Mouse (Mus musculus) MEL (cell line): Measurements from ENCODE around the gene 2700049A03Rik. TPM values are rescaled to one million over a fixed set of nuclear protein-coding genes. Genes with fewer than 3 reads are reported as not detected.

Experiments
- DNase-seq: peaks from one replicate; pipeline ENCODE4 v3.0.0; 2011; ENCODE audit warnings: low read depth, low spot score
- H3K27ac ChIP-seq: 2 replicates; pipeline ENCODE4 v1.5.1; 2012; ENCODE audit warnings: low read depth, mild to moderate bottlenecking, control low read depth, low read length, moderate library complexity; ENCODE audit not compliant: control insufficient read depth
- H3K27me3 ChIP-seq, 2 experiments: fragments of 150-350 bp in 1 of 2; sonication (generic) in 1 of 2; 2 replicates each; pipeline ENCODE4 v1.6.1; 2012; ENCODE audit warnings: low read length in 2 of 2, mild to moderate bottlenecking in 2 of 2, improper control_type of control experiment in 1 of 2, moderate library complexity in 1 of 2; ENCODE audit not compliant: insufficient read depth in 2 of 2, control insufficient read depth in 1 of 2
- H3K36me3 ChIP-seq, 2 experiments: 2 replicates each; pipeline ENCODE4 v1.6.1; 2012 to 2014; ENCODE audit warnings: low read length in 2 of 2, improper control_type of control experiment in 1 of 2, inconsistent platforms in 1 of 2, mild to moderate bottlenecking in 1 of 2; ENCODE audit not compliant: insufficient read depth in 2 of 2, control insufficient read depth in 1 of 2
- H3K4me1 ChIP-seq, 2 experiments: fragments of 150-350 bp in 1 of 2; sonication (generic) in 1 of 2; 2 replicates each; pipeline ENCODE4 v1.6.1; 2012; ENCODE audit warnings: low read length in 2 of 2, improper control_type of control experiment in 1 of 2, mild to moderate bottlenecking in 1 of 2; ENCODE audit not compliant: insufficient read depth in 2 of 2, control insufficient read depth in 1 of 2
- H3K4me3 ChIP-seq, 2 experiments: fragments of 150-350 bp in 1 of 2; sonication (generic) in 1 of 2; 2 replicates each; pipeline ENCODE4 v1.5.1; 2012; ENCODE audit warnings: low read depth in 2 of 2, low read length in 2 of 2, mild to moderate bottlenecking in 2 of 2, moderate library complexity in 2 of 2, control low read depth in 1 of 2, improper control_type of control experiment in 1 of 2; ENCODE audit not compliant: control insufficient read depth in 1 of 2, insufficient read depth in 1 of 2
- H3K79me2 ChIP-seq: 2 replicates; pipeline ENCODE4 v1.6.1; 2012; ENCODE audit warnings: mild to moderate bottlenecking, low read length, moderate library complexity; ENCODE audit not compliant: control insufficient read depth, poor library complexity, insufficient read depth
- H3K9ac ChIP-seq: 2 replicates; pipeline ENCODE4 v1.6.1; 2012; ENCODE audit warnings: low read depth, mild to moderate bottlenecking, control low read depth, low read length, moderate library complexity; ENCODE audit not compliant: control insufficient read depth, poor library complexity, severe bottlenecking
- H3K9me3 ChIP-seq: fragments of 150-350 bp; sonication (generic); replicated peaks from 2 replicates; pipeline ENCODE4 v1.6.1; 2012; ENCODE audit warnings: mild to moderate bottlenecking, low read length, improper control_type of control experiment, moderate library complexity; ENCODE audit not compliant: insufficient read depth
- BHLHE40 ChIP-seq: IDR thresholded peaks from 2 replicates; pipeline ENCODE4 v1.6.1; 2012; ENCODE audit warnings: low read depth, mild to moderate bottlenecking, inconsistent platforms, low read length, improper control_type of control experiment, borderline replicate concordance
- CHD1 ChIP-seq: IDR thresholded peaks from 2 replicates; pipeline ENCODE4 v1.6.1; 2012; ENCODE audit warnings: low read depth, mild to moderate bottlenecking, inconsistent platforms, low read length, improper control_type of control experiment
- CHD2 ChIP-seq: IDR thresholded peaks from 2 replicates; pipeline ENCODE4 v1.6.1; 2011; ENCODE audit warnings: low read length, improper control_type of control experiment
- CTCF ChIP-seq, 3 experiments: IDR thresholded peaks in 2 of 3; conservative IDR thresholded peaks in 1 of 3; 2 replicates each; pipeline ENCODE4 v1.5.1; 2011 to 2012; ENCODE audit warnings: low read length in 3 of 3, low read depth in 2 of 3, mild to moderate bottlenecking in 2 of 3, improper control_type of control experiment in 1 of 3, inconsistent platforms in 1 of 3, mixed read lengths in 1 of 3, moderate library complexity in 1 of 3; ENCODE audit not compliant: control insufficient read depth in 1 of 3, insufficient read depth in 1 of 3, poor library complexity in 1 of 3, severe bottlenecking in 1 of 3
- E2F4 ChIP-seq: IDR thresholded peaks from 2 replicates; pipeline ENCODE4 v1.6.1; 2011; ENCODE audit warnings: low read depth, low read length, improper control_type of control experiment, borderline replicate concordance
- ELF1 ChIP-seq: IDR thresholded peaks from 2 replicates; pipeline ENCODE4 v1.6.1; 2014; ENCODE audit warnings: low read depth, mild to moderate bottlenecking, inconsistent platforms, low read length, improper control_type of control experiment, moderate library complexity
- EP300 ChIP-seq, 2 experiments: IDR thresholded peaks; 2 replicates each; pipeline ENCODE4 v1.6.1; 2011; ENCODE audit warnings: improper control_type of control experiment in 2 of 2, low read length in 2 of 2, low read depth in 1 of 2, mild to moderate bottlenecking in 1 of 2
- GABPA ChIP-seq: IDR thresholded peaks from 2 replicates; pipeline ENCODE4 v1.6.1; 2012; ENCODE audit warnings: low read depth, mild to moderate bottlenecking, inconsistent platforms, low read length, improper control_type of control experiment, moderate library complexity
- HCFC1 ChIP-seq: IDR thresholded peaks from 2 replicates; pipeline ENCODE4 v1.6.1; 2012; ENCODE audit warnings: low read depth, mild to moderate bottlenecking, inconsistent platforms, low read length, improper control_type of control experiment, moderate library complexity
- KAT2A ChIP-seq: conservative IDR thresholded peaks from 2 replicates; pipeline ENCODE4 v1.6.1; 2012; ENCODE audit warnings: low read depth, low read length, improper control_type of control experiment, inconsistent platforms
- MAFK ChIP-seq: IDR thresholded peaks from 2 replicates; pipeline ENCODE4 v1.6.1; 2011; ENCODE audit warnings: low read depth, mild to moderate bottlenecking, low read length, improper control_type of control experiment, borderline replicate concordance
- MAZ ChIP-seq: IDR thresholded peaks from 2 replicates; pipeline ENCODE4 v1.6.1; 2012; ENCODE audit warnings: low read depth, mild to moderate bottlenecking, inconsistent platforms, low read length, improper control_type of control experiment
- MEF2A ChIP-seq: IDR thresholded peaks from 2 replicates; pipeline ENCODE4 v1.6.1; 2014; ENCODE audit warnings: low read depth, mild to moderate bottlenecking, inconsistent platforms, low read length, improper control_type of control experiment; ENCODE audit not compliant: poor library complexity, insufficient replicate concordance, severe bottlenecking; ENCODE audit errors: extremely low read depth
- MXI1 ChIP-seq: IDR thresholded peaks from 2 replicates; pipeline ENCODE4 v1.6.1; 2011; ENCODE audit warnings: mild to moderate bottlenecking, low read depth, low read length, improper control_type of control experiment
- MYB ChIP-seq: IDR thresholded peaks from 2 replicates; pipeline ENCODE4 v1.6.1; 2011; ENCODE audit warnings: mild to moderate bottlenecking, low read depth, low read length, improper control_type of control experiment
- NELFE ChIP-seq: IDR thresholded peaks from 2 replicates; pipeline ENCODE4 v1.6.1; 2011; ENCODE audit warnings: low read depth, low read length, improper control_type of control experiment
- NRF1 ChIP-seq: IDR thresholded peaks from 2 replicates; pipeline ENCODE4 v1.6.1; 2014; ENCODE audit warnings: low read depth, mild to moderate bottlenecking, inconsistent platforms, low read length, improper control_type of control experiment, moderate library complexity; ENCODE audit not compliant: poor library complexity, insufficient read depth, severe bottlenecking
- POLR2A ChIP-seq, 2 experiments: IDR thresholded peaks; 2 replicates each; pipeline ENCODE4 v1.6.1; 2011 to 2012; ENCODE audit warnings: low read length in 2 of 2, mild to moderate bottlenecking in 2 of 2, control low read depth in 1 of 2, improper control_type of control experiment in 1 of 2, low read depth in 1 of 2, moderate library complexity in 1 of 2; ENCODE audit not compliant: control insufficient read depth in 1 of 2, insufficient read depth in 1 of 2, poor library complexity in 1 of 2
- POLR2AphosphoS2 ChIP-seq: IDR thresholded peaks from 2 replicates; pipeline ENCODE4 v1.6.1; 2011; ENCODE audit warnings: low read length, improper control_type of control experiment
- POLR2AphosphoS5 ChIP-seq: IDR thresholded peaks from 2 replicates; pipeline ENCODE4 v1.6.1; 2012; ENCODE audit warnings: low read depth, borderline replicate concordance, mild to moderate bottlenecking, inconsistent platforms, low read length, moderate library complexity, mixed read lengths
- RAD21 ChIP-seq: IDR thresholded peaks from 2 replicates; pipeline ENCODE4 v1.6.1; 2011; ENCODE audit warnings: mild to moderate bottlenecking, low read depth, low read length, improper control_type of control experiment
- RCOR1 ChIP-seq: IDR thresholded peaks from 2 replicates; pipeline ENCODE4 v1.6.1; 2012; ENCODE audit warnings: low read depth, mild to moderate bottlenecking, inconsistent platforms, low read length, improper control_type of control experiment
- SIN3A ChIP-seq: IDR thresholded peaks from 2 replicates; pipeline ENCODE4 v1.6.1; 2012; ENCODE audit warnings: low read length, improper control_type of control experiment, inconsistent platforms
- SMC3 ChIP-seq: IDR thresholded peaks from 2 replicates; pipeline ENCODE4 v1.6.1; 2011; ENCODE audit warnings: low read depth, low read length, improper control_type of control experiment
- TBP ChIP-seq: IDR thresholded peaks from 2 replicates; pipeline ENCODE4 v1.8.0; 2011; ENCODE audit warnings: low read depth, low read length, improper control_type of control experiment
- TCF12 ChIP-seq: IDR thresholded peaks from 2 replicates; pipeline ENCODE4 v1.6.1; 2014; ENCODE audit warnings: low read depth, mild to moderate bottlenecking, inconsistent platforms, low read length, improper control_type of control experiment, moderate library complexity
- USF2 ChIP-seq, 2 experiments: IDR thresholded peaks; 2 replicates each; pipeline ENCODE4 v1.6.1; 2011 to 2012; ENCODE audit warnings: improper control_type of control experiment in 2 of 2, low read length in 2 of 2, borderline replicate concordance in 1 of 2, inconsistent platforms in 1 of 2, low read depth in 1 of 2, mild to moderate bottlenecking in 1 of 2; ENCODE audit not compliant: insufficient read depth in 1 of 2
- ZC3H11A ChIP-seq: IDR thresholded peaks from 2 replicates; pipeline ENCODE4 v1.6.1; 2012; ENCODE audit warnings: low read depth, mild to moderate bottlenecking, inconsistent platforms, low read length, improper control_type of control experiment
- ZMIZ1 ChIP-seq: IDR thresholded peaks from 2 replicates; pipeline ENCODE4 v1.6.1; 2012; ENCODE audit warnings: low read depth, mild to moderate bottlenecking, inconsistent platforms, low read length, improper control_type of control experiment, moderate library complexity
- ZNF384 ChIP-seq: IDR thresholded peaks from 2 replicates; pipeline ENCODE4 v1.6.1; 2012; ENCODE audit warnings: low read depth, mild to moderate bottlenecking, inconsistent platforms, low read length, improper control_type of control experiment
- polyA plus RNA-seq, 2 experiments: library from polyadenylated mRNA; stranded (reverse) in 1 of 2; unstranded in 1 of 2; fragments of >175 nt in 1 of 2; fragments of >200 nt in 1 of 2; gene quantifications; 2 replicates each; pipeline versions ENCODE4 v1.2.1 to v1.2.4; 2012; ENCODE audit warnings: low replicate concordance in 2 of 2, low read depth in 1 of 2; ENCODE audit not compliant: insufficient read length in 2 of 2, insufficient read depth in 1 of 2, missing spikeins in 1 of 2
- total RNA-seq: library from RNA; depleted of rRNA; stranded (reverse); fragments of 300-350 nt; gene quantifications from 2 replicates; pipeline ENCODE4 v1.2.3, GENCODE M21; 2012

2700049A03Rik gene
- total and polyA plus RNA-seq, 3 experiments, result 5.8 to 7.2 TPM; not detected in 1

DNA sequence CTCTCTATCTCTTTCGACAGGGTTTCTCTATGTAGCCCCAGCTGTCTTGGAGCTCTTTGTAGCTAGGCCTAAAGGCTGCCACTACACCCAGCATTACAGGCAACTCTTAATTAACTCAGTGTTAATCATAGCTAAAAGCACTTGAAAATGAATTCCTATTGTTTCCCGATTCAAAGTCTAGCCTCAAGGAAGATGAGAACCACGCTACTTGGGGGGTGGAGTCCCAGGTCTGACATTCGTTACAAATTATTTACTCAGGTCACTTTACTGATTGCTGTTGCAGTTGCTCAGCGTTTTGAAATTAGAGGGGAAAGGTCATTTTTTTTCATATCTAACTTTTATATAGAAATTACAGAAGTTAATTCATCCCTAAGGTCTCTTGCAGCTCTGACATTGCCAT is 1.1 kb upstream of the 2700049A03Rik start:
- Histone ChIP-seq H3K36me3 (peaks cover 5 to 21% of the 10 kb centered on the region in 2 experiments), H3K27ac (no peak overlapping the region), H3K27me3 (no peaks in the 10 kb centered on the region), H3K79me2 (peaks cover 39% of the 10 kb centered on the region), H3K9ac (peak overlapping the region; percentile 87), H3K4me3 (peak overlapping the region; percentile 70 to 81), H3K4me1 (peaks cover 0 to 7% of the 10 kb centered on the region in 2 experiments; a peak in 2 of 4 replicates), H3K9me3 (no peaks in the 10 kb centered on the region)
- TF ChIP-seq ZC3H11A (no peak), GABPA (no peak), ELF1 (no peak), SMC3 (no peak), RAD21 (no peak)
- DNase-seq, result peak; percentile 52

DNA sequence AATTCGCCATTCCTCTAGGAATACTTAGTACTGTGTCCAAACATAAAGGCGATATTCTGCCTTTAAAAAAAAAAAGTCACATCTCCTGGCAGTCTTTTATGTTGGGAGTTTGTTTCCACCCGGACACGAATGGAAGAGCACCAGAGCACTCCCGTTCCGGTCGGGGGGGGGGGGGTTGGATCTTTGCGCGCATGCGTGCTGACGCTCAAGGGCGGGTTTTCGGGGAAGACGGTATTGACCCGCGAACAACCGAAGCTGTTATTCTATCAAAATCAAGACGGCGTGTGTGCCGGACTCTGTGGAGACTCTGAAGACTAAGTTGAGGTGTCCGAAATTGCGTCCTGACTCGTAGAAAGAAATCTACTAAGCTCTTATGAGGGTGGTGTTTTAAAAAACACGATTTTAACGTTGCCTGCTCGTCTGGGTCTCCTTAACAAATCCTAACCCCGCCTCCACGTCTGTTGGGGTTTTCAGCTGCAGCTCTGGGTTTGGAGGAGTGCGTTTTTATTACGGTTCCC is 385 bp downstream of the 2700049A03Rik start:
- Histone ChIP-seq H3K36me3 (peaks cover 5 to 21% of the 10 kb centered on the region in 2 experiments; a peak in 3 of 4 replicates), H3K9me3 (no peaks in the 10 kb centered on the region), H3K27me3 (no peaks in the 10 kb centered on the region), H3K4me1 (peaks cover 0 to 7% of the 10 kb centered on the region in 2 experiments; a peak in 2 of 4 replicates), H3K4me3 (peak overlapping the region; percentile 70 to 81), H3K79me2 (peaks cover 31% of the 10 kb centered on the region), H3K27ac (peak overlapping the region; percentile 99), H3K9ac (peak overlapping the region; percentile 96)
- peak; percentile 96 for DNase-seq
- TF ChIP-seq ZMIZ1 (peak; percentile 49), POLR2AphosphoS5 (no peak), BHLHE40 (no peak), SIN3A (peak; percentile 77), TCF12 (peak; percentile 57; the same call in 1 of the 2 replicates), ZNF384 (peak; percentile 78), MXI1 (no peak), ZC3H11A (no peak), CHD1 (0 out of 2 replicates have a peak, but pooled peaks have one; percentile 29), EP300 (IDR thresholded peaks at IDR 0.05; ENCODE audit: low read depth in 1 of 2, low read length in 2 of 2) (peak in 1 of 2 experiments; percentile 40; a peak in 1 of 4 replicates), USF2 (IDR thresholded peaks at IDR 0.05; ENCODE audit: borderline replicate concordance in 1 of 2, insufficient read depth in 1 of 2, low read depth in 1 of 2, low read length in 2 of 2) (no peak), E2F4 (0 out of 2 replicates have a peak, but pooled peaks have one; percentile 59), POLR2AphosphoS2 (peak; percentile 65; the same call in 1 of the 2 replicates), SMC3 (no peak), CTCF (IDR thresholded peaks at IDR 0.05 in 2 of 3, conservative IDR thresholded peaks at IDR 0.05 in 1 of 3; ENCODE audit: control insufficient read depth in 1 of 3, insufficient read depth in 1 of 3, low read depth in 2 of 3, low read length in 3 of 3, poor library complexity in 1 of 3, severe bottlenecking in 1 of 3) (no peak), MAFK (no peak), MAZ (peak; percentile 96), NRF1 (peak; percentile 82), RCOR1 (0 out of 2 replicates have a peak, but pooled peaks have one; percentile 16), CHD2 (no peak), NELFE (peak; percentile 89), KAT2A (peak; percentile 58), TBP (peak; percentile 68; the same call in 1 of the 2 replicates), HCFC1 (peak; percentile 88), ELF1 (peak; percentile 65; the same call in 1 of the 2 replicates), MYB (peak; percentile 40), POLR2A (IDR thresholded peaks at IDR 0.05; ENCODE audit: control insufficient read depth in 1 of 2, insufficient read depth in 1 of 2, low read depth in 1 of 2, low read length in 2 of 2, poor library complexity in 1 of 2) (peak; percentile 66 to 83), MEF2A (no peak)
